ENCODE assay signal across 8 mouse cellular contexts in genomic region chr17:65612391-65613141, GRCm38 (mm10). TPM values are rescaled to one million over a fixed set of nuclear protein-coding genes. Genes with fewer than 3 reads are reported as not detected.
A peak's percentile ranks its signal among the peaks of the same experiment; 100 is the strongest.
DNase-seq lines count a peak whose midpoint lies in the region; ATAC-seq and TF ChIP-seq lines count a peak whose summit lies in the region.

No protein-coding gene starts in this region.

- H3K4me1 ChIP-seq in megakaryocyte, embryonic 14.5 days, result peaks cover 46% of the 10 kb centered on the region
- peaks cover 29% of the 10 kb centered on the region for H3K4me1 ChIP-seq in limb, embryonic 15.5 days
- peaks cover 28% of the 10 kb centered on the region for H3K4me1 ChIP-seq in stomach, embryonic 16.5 days (ENCODE audit: control insufficient read depth, insufficient read depth, low read length)

- H3K4me3 ChIP-seq in megakaryocyte, embryonic 14.5 days (replicated peaks), result peak overlapping the region; percentile 99
- peak overlapping the region; percentile 97 for H3K4me3 ChIP-seq in limb, embryonic 15.5 days
- H3K4me3 ChIP-seq in myocyte, result peak overlapping the region; percentile 45
- H3K4me3 ChIP-seq in stomach, embryonic 16.5 days (replicated peaks; ENCODE audit: low read length), result peak overlapping the region; percentile 96

- under 1% methylated on average over 72 of the region's 91 CpGs for WGBS in limb, embryonic 15.5 days
- WGBS in stomach, embryonic 16.5 days, result under 1% methylated on average over 58 of the region's 91 CpGs

- no peaks in the 10 kb centered on the region for H3K27me3 ChIP-seq in megakaryocyte, embryonic 14.5 days (replicated peaks)
- no peaks in the 10 kb centered on the region for H3K27me3 ChIP-seq in limb, embryonic 15.5 days
- H3K27me3 ChIP-seq in myocyte (ENCODE audit: control insufficient read depth, insufficient read depth, insufficient read length), result no peaks in the 10 kb centered on the region
- no peaks in the 10 kb centered on the region for H3K27me3 ChIP-seq in stomach, embryonic 16.5 days (ENCODE audit: control insufficient read depth, insufficient read depth, low read length)

- H3K27ac ChIP-seq in limb, embryonic 15.5 days, result peak overlapping the region; percentile 100
- H3K27ac ChIP-seq in stomach, embryonic 16.5 days (ENCODE audit: low read length), result peak overlapping the region; percentile 100

- no peak for ATAC-seq in megakaryocyte, adult 5-6 weeks (ENCODE audit: poor library complexity, severe bottlenecking)
- no peak for ATAC-seq in limb, embryonic 15.5 days (ENCODE audit: insufficient number of reproducible peaks, low FRiP score, low TSS enrichment, low read depth)
- peak; percentile 15; the same call in 1 of the 2 replicates for ATAC-seq in stomach, embryonic 16.5 days (ENCODE audit: insufficient read depth, low FRiP score)

- TF ChIP-seq POLR2A in myocyte (IDR thresholded peaks at IDR 0.05; ENCODE audit: insufficient read length, low read depth), result no peak

- H3K9me3 ChIP-seq in megakaryocyte, embryonic 14.5 days, result no peaks in the 10 kb centered on the region
- no peaks in the 10 kb centered on the region for H3K9me3 ChIP-seq in limb, embryonic 15.5 days
- H3K9me3 ChIP-seq in stomach, embryonic 16.5 days (replicated peaks; ENCODE audit: control insufficient read depth, low read length), result no peaks in the 10 kb centered on the region

- DNase-seq in embryo, embryonic 11 days, result peak; percentile 65
- DNase-seq in heart, adult 11 months, result peak; percentile 95
- peak; percentile 39 for DNase-seq in kidney, adult 11 months

- H3K79me2 ChIP-seq in myocyte (ENCODE audit: control insufficient read depth, insufficient read depth), result peaks cover 51% of the 10 kb centered on the region

- peaks cover 3% of the 10 kb centered on the region for H3K36me3 ChIP-seq in megakaryocyte, embryonic 14.5 days (replicated peaks; ENCODE audit: low read length)
- no peaks in the 10 kb centered on the region for H3K36me3 ChIP-seq in limb, embryonic 15.5 days
- H3K36me3 ChIP-seq in myocyte (ENCODE audit: control insufficient read depth, insufficient read depth), result no peaks in the 10 kb centered on the region
- H3K36me3 ChIP-seq in stomach, embryonic 16.5 days (ENCODE audit: control insufficient read depth, insufficient read depth, low read length), result no peaks in the 10 kb centered on the region

- H3ac ChIP-seq in myocyte (ENCODE audit: control insufficient read depth, insufficient read length), result peak overlapping the region; percentile 93

- H3K9ac ChIP-seq in limb, embryonic 15.5 days, result peak overlapping the region; percentile 99
- peak overlapping the region; percentile 100 for H3K9ac ChIP-seq in stomach, embryonic 16.5 days (ENCODE audit: low read length)

- H3K4me2 ChIP-seq in limb, embryonic 15.5 days, result peak overlapping the region; percentile 51
- H3K4me2 ChIP-seq in myocyte (ENCODE audit: low read depth), result peak overlapping the region; percentile 78
- H3K4me2 ChIP-seq in stomach, embryonic 16.5 days (ENCODE audit: low read depth, low read length), result peak overlapping the region; percentile 57

TF ChIP-seq in myocyte, 11 proteins besides CTCF, POLR2A, EP300 and RAD21:
- TF ChIP-seq TCF3 (IDR thresholded peaks at IDR 0.05; ENCODE audit: insufficient read length, low read depth) (no peak), REST (IDR thresholded peaks at IDR 0.05; ENCODE audit: insufficient read depth, insufficient read length) (no peak), MYOD1 (IDR thresholded peaks at IDR 0.05; ENCODE audit: control insufficient read depth in 1 of 3, insufficient read length in 2 of 3, low read depth in 2 of 3) (peak in 1 of 3 experiments; percentile 14), SRF (IDR thresholded peaks at IDR 0.05; ENCODE audit: control insufficient read depth, insufficient read length, low read depth) (no peak), TCF12 (IDR thresholded peaks at IDR 0.05; ENCODE audit: insufficient read depth, poor library complexity, severe bottlenecking) (no peak), E2F4 (IDR thresholded peaks at IDR 0.05; ENCODE audit: insufficient read depth) (no peak), MYOG (IDR thresholded peaks at IDR 0.05; ENCODE audit: control insufficient read depth in 1 of 3, insufficient read depth in 1 of 3, insufficient read length in 2 of 3, low read depth in 2 of 3) (peak in 1 of 3 experiments; percentile 8), USF1 (IDR thresholded peaks at IDR 0.05; ENCODE audit: low read depth) (no peak), CEBPB (IDR thresholded peaks at IDR 0.05; ENCODE audit: insufficient read depth, poor library complexity, severe bottlenecking) (no peak), POLR2AphosphoS2 (IDR thresholded peaks at IDR 0.05; ENCODE audit: insufficient read length, low read depth) (no peak), MAX (IDR thresholded peaks at IDR 0.05; ENCODE audit: low read depth) (no peak)
TF ChIP-seq in myocyte: peak in this region for 2.

RNA-seq across cellular contexts. Expression of gene Vapa, which starts 0.8 kb away (rescaled TPM):
- 91.1 and 360 TPM in 2 replicates for polyA plus RNA-seq in megakaryocyte, embryonic 14.5 days (2012; ENCODE audit: insufficient read depth, low replicate concordance)
- total RNA-seq in megakaryocyte, adult 5-6 weeks (2015), result 169 and 178 TPM in 2 replicates
- total RNA-seq in megakaryocyte, adult 5-6 weeks (2017), result 110 and 122 TPM in 2 replicates
- 171 and 181 TPM in 2 replicates for polyA plus RNA-seq in limb, embryonic 15.5 days (2015; fragmentation: Nextera tagmentation; extraction: Ambion mirVana)
- 78.9 TPM for polyA plus RNA-seq in myocyte (2012; fragmentation: generic; extraction: Trizol)
- polyA plus RNA-seq in stomach, embryonic 16.5 days (2015; fragmentation: Nextera tagmentation; extraction: Ambion mirVana), result 155 and 158 TPM in 2 replicates

RNA-seq across cellular contexts. Expression of gene Txndc2, which starts 29.4 kb away (rescaled TPM):
- polyA plus RNA-seq in megakaryocyte, embryonic 14.5 days (2012; ENCODE audit: insufficient read depth, low replicate concordance), result not detected in 2 replicates
- total RNA-seq in megakaryocyte, adult 5-6 weeks (2015), result not detected in 2 replicates
- not detected in 2 replicates for total RNA-seq in megakaryocyte, adult 5-6 weeks (2017)
- 0.08 TPM in 1 of 2 replicates, not detected in the other for polyA plus RNA-seq in limb, embryonic 15.5 days (2015; fragmentation: Nextera tagmentation; extraction: Ambion mirVana)
- polyA plus RNA-seq in myocyte (2012; fragmentation: generic; extraction: Trizol), result 0.04 TPM
- polyA plus RNA-seq in stomach, embryonic 16.5 days (2015; fragmentation: Nextera tagmentation; extraction: Ambion mirVana), result not detected in 2 replicates

Comparison
In these comparisons a context has a peak if more than half of its experiments do, and no peak if none do; other contexts are left out.
1. H3K4me3 ChIP-seq: peak in every context shown above with its lines; median percentile 99 in megakaryocyte, embryonic 14.5 days; 97 in limb, embryonic 15.5 days; 96 in stomach, embryonic 16.5 days; 45 in myocyte.
2. DNase-seq: peak in every context shown above with its lines; median percentile 95 in heart, adult 11 months; 65 in embryo, embryonic 11 days; 39 in kidney, adult 11 months.